Mouse (Mus musculus) adrenal gland (tissue): Measurements from ENCODE around the gene Gm26620.

Experiments used
- intact Hi-C: fragments of 180-260 bp; cut with DNase I; formaldehyde crosslinking; loops from one replicate; pipeline ENCODE4 v1.15.1; 2025

Gm26620 gene

GRCm38 (mm10) chr1:170908341-170908740, 23.5 kb downstream of the Gm26620 start:
- intact Hi-C loops = loop anchor here (10.0 kb wide), 1 partner anchor 186 kb away; no protein-coding TSS in a partner anchor

- intact Hi-C loops = no loop called here
Measured at GRCm38 (mm10) chr1:170911907-170912660, 27.2 kb downstream of the Gm26620 start.

GRCm38 (mm10) chr1:170912891-170913615, 28.2 kb downstream of the Gm26620 start, which contains the start of gene Fcrlb:
Fcrlb (minus strand) TSS chr1:170912941.
- intact Hi-C loops = no loop called here

- intact Hi-C loops = no loop called here
Measured at GRCm38 (mm10) chr1:170915657-170916056, 30.8 kb downstream of the Gm26620 start.

GRCm38 (mm10) chr1:170919308-170919707, 34.4 kb downstream of the Gm26620 start:
- intact Hi-C loops = no loop called here

- intact Hi-C loops = no loop called here
Measured at GRCm38 (mm10) chr1:170924485-170924884, 39.6 kb downstream of the Gm26620 start.

GRCm38 (mm10) chr1:170926941-170927340, 42.1 kb downstream of the Gm26620 start:
- intact Hi-C loops = no loop called here

- intact Hi-C loops = no loop called here
Measured at GRCm38 (mm10) chr1:170927378-170927777, 42.5 kb downstream of the Gm26620 start, which contains the start of gene Fcrla. Fcrla (minus strand) TSS chr1:170927583.

GRCm38 (mm10) chr1:170928467-170928866, 43.6 kb downstream of the Gm26620 start:
- intact Hi-C loops = no loop called here

GRCm38 (mm10) chr1:170929245-170929644, 44.4 kb downstream of the Gm26620 start:
- intact Hi-C loops = no loop called here

GRCm38 (mm10) chr1:170932043-170932442, 47.2 kb downstream of the Gm26620 start:
- intact Hi-C loops = no loop called here

- intact Hi-C loops = no loop called here
Measured at GRCm38 (mm10) chr1:170933386-170933920, 48.6 kb downstream of the Gm26620 start.

GRCm38 (mm10) chr1:170933940-170934339, 49.1 kb downstream of the Gm26620 start:
- intact Hi-C loops = no loop called here

GRCm38 (mm10) chr1:170934383-170934782, 49.5 kb downstream of the Gm26620 start:
- intact Hi-C loops = no loop called here
